Mouse (Mus musculus): ENCODE measurements around the gene Fjx1. TPM values are rescaled to one million over a fixed set of nuclear protein-coding genes. Genes with fewer than 3 reads are reported as not detected.

The Fjx1 gene
- total and polyA plus RNA-seq, 3 experiments = 0.17 to 0.55 (median 0.43) TPM

- dilution Hi-C loops (cut with MboI; ENCODE audit: extremely low pct_ligation_motif_present, extremely low pct_unique_long_range_greater_than_20kb, low sequenced_read_pairs) = no loop called here
These were observed 4.5 kb downstream of the Fjx1 start for GRCm38 (mm10) chr2:102447831-102448230.

GRCm38 (mm10) chr2:102446851-102447250 is 5.4 kb downstream of the Fjx1 start:
- TF ChIP-seq BHLHE40 (IDR thresholded peaks at IDR 0.05; ENCODE audit: low read depth, low read length) = no peak
- no peak for TF ChIP-seq ZMIZ1 (IDR thresholded peaks at IDR 0.05; ENCODE audit: low read depth, low read length)
- no peak for TF ChIP-seq SIN3A (IDR thresholded peaks at IDR 0.05; ENCODE audit: low read length)
- TF ChIP-seq CHD2 (IDR thresholded peaks at IDR 0.05; ENCODE audit: low read length) = no peak
- H3K4me1 ChIP-seq (ENCODE audit: control insufficient read depth in 1 of 2, insufficient read depth in 2 of 2) = peaks cover 0 to 8% of the 10 kb centered on the region in 2 experiments; a peak in 2 of 4 replicates
- no peak for DNase-seq (ENCODE audit: extremely low read depth)

More at GRCm38 (mm10) chr2:102447831-102448230, 4.5 kb downstream of the Fjx1 start:
- no peak for TF ChIP-seq MYC (IDR thresholded peaks at IDR 0.05; ENCODE audit: low read depth, low read length)
- TF ChIP-seq BHLHE40 (IDR thresholded peaks at IDR 0.05; ENCODE audit: low read depth, low read length) = no peak
- TF ChIP-seq MEF2A (IDR thresholded peaks at IDR 0.05; ENCODE audit: borderline replicate concordance, low read depth, low read length) = no peak
- TF ChIP-seq USF2 (conservative IDR thresholded peaks at IDR 0.05; ENCODE audit: low read depth, low read length) = no peak
- no peak for TF ChIP-seq CTCF (conservative IDR thresholded peaks at IDR 0.05 in 1 of 2, IDR thresholded peaks at IDR 0.05 in 1 of 2; ENCODE audit: low read depth in 2 of 2, low read length in 2 of 2)
- no peak for TF ChIP-seq TCF12 (IDR thresholded peaks at IDR 0.05; ENCODE audit: low read depth, low read length)
- TF ChIP-seq IRF4 (IDR thresholded peaks at IDR 0.05; ENCODE audit: low read depth, low read length) = no peak
- TF ChIP-seq NRF1 (IDR thresholded peaks at IDR 0.05; ENCODE audit: low read depth, low read length) = no peak
- TF ChIP-seq GABPA (IDR thresholded peaks at IDR 0.05; ENCODE audit: insufficient replicate concordance, low read depth, low read length) = no peak
- TF ChIP-seq HCFC1 (IDR thresholded peaks at IDR 0.05; ENCODE audit: low read depth, low read length) = no peak
- no peak for TF ChIP-seq ETS1 (conservative IDR thresholded peaks at IDR 0.05; ENCODE audit: low read depth, low read length)
- TF ChIP-seq KAT2A (IDR thresholded peaks at IDR 0.05; ENCODE audit: insufficient replicate concordance, low read length) = no peak
- TF ChIP-seq MXI1 (IDR thresholded peaks at IDR 0.05; ENCODE audit: low read depth, low read length) = no peak
- no peak for TF ChIP-seq TBP (conservative IDR thresholded peaks at IDR 0.05; ENCODE audit: low read depth, low read length)
- TF ChIP-seq POLR2A (IDR thresholded peaks at IDR 0.05; ENCODE audit: low read depth, low read length) = no peak
- TF ChIP-seq ELF1 (IDR thresholded peaks at IDR 0.05; ENCODE audit: low read depth, low read length) = no peak
- no peak for TF ChIP-seq USF1 (IDR thresholded peaks at IDR 0.05; ENCODE audit: low read depth, low read length)
- Histone ChIP-seq H3K27me3 (replicated peaks) (no peaks in the 10 kb centered on the region), H3K4me3 (replicated peaks in 1 of 3; ENCODE audit: low read depth in 2 of 3, low read length in 2 of 3, poor library complexity in 1 of 3) (no peak overlapping the region), H3K4me1 (ENCODE audit: control insufficient read depth in 1 of 2, insufficient read depth in 2 of 2) (peaks cover 0 to 16% of the 10 kb centered on the region in 2 experiments; a peak in 2 of 4 replicates), H3K9me3 (replicated peaks; ENCODE audit: low read length) (peaks cover 11% of the 10 kb centered on the region), H3K79me2 (replicated peaks; ENCODE audit: control insufficient read depth, extremely low read depth, insufficient read depth, poor library complexity, severe bottlenecking) (no peaks in the 10 kb centered on the region), H3K4me2 (ENCODE audit: insufficient read depth, low read depth, poor library complexity, severe bottlenecking) (no peak overlapping the region), H3K27ac (ENCODE audit: insufficient read depth, low read depth) (no peak overlapping the region), H3K36me3 (replicated peaks in 1 of 2; ENCODE audit: control insufficient read depth in 1 of 2, insufficient read depth in 1 of 2, low read length in 1 of 2) (no peaks in the 10 kb centered on the region), H3K9ac (ENCODE audit: insufficient read depth, low read depth) (no peak overlapping the region)
- DNase-seq (ENCODE audit: extremely low read depth) = no peak
- in situ Hi-C loops (cut with MboI; ENCODE audit: low pct_ligation_motif_present, low pct_unique_long_range_greater_than_20kb, low sequenced_read_pairs) = loop anchor here (25.0 kb wide), 1 partner anchor 536 kb away; no protein-coding TSS in a partner anchor

More at GRCm38 (mm10) chr2:102446851-102447250, 5.4 kb downstream of the Fjx1 start:
- peaks cover 11% of the 10 kb centered on the region for H3K9me3 ChIP-seq (replicated peaks; ENCODE audit: low read length)
- H3K27me3 ChIP-seq (replicated peaks) = no peaks in the 10 kb centered on the region
- H3K4me2 ChIP-seq (ENCODE audit: insufficient read depth, low read depth, poor library complexity, severe bottlenecking) = no peak overlapping the region
- H3K4me3 ChIP-seq (replicated peaks in 1 of 3; ENCODE audit: low read depth in 2 of 3, low read length in 2 of 3, poor library complexity in 1 of 3) = no peak overlapping the region
- no peaks in the 10 kb centered on the region for H3K79me2 ChIP-seq (replicated peaks; ENCODE audit: control insufficient read depth, extremely low read depth, insufficient read depth, poor library complexity, severe bottlenecking)
- no peaks in the 10 kb centered on the region for H3K36me3 ChIP-seq (replicated peaks in 1 of 2; ENCODE audit: control insufficient read depth in 1 of 2, insufficient read depth in 1 of 2, low read length in 1 of 2)
- in situ Hi-C loops (cut with MboI; ENCODE audit: low pct_ligation_motif_present, low pct_unique_long_range_greater_than_20kb, low sequenced_read_pairs) = loop anchor here (25.0 kb wide), 1 partner anchor 535 kb away; no protein-coding TSS in a partner anchor
- H3K9ac ChIP-seq (ENCODE audit: insufficient read depth, low read depth) = no peak overlapping the region
- H3K27ac ChIP-seq (ENCODE audit: insufficient read depth, low read depth) = no peak overlapping the region
- dilution Hi-C loops (cut with MboI; ENCODE audit: extremely low pct_ligation_motif_present, extremely low pct_unique_long_range_greater_than_20kb, low sequenced_read_pairs) = no loop called here

All from CH12.LX (cell line).